Mouse (Mus musculus): ENCODE measurements around the gene Rdh5.

Gene Rdh5

DNA sequence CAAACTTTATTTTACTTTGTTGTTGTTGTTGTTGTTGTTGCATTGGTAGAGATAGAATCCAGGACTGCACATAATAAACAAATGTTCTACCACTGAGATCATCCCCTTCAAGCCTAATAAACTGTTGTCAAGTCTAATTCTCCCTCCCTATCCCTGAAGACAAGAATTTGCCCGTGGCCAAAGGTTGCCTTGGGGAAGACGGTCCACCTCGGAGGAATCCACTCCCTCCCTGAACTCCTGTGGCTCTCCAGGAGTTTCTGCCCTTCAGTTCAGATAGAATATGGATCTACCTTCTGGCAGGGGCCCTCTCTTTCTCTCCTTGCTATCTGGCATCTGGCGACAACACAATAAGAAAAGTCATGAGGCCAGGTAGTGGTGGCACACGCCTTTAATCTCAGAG, 17.9 kb downstream of the Rdh5 start:
- no peak for DNase-seq

DNA sequence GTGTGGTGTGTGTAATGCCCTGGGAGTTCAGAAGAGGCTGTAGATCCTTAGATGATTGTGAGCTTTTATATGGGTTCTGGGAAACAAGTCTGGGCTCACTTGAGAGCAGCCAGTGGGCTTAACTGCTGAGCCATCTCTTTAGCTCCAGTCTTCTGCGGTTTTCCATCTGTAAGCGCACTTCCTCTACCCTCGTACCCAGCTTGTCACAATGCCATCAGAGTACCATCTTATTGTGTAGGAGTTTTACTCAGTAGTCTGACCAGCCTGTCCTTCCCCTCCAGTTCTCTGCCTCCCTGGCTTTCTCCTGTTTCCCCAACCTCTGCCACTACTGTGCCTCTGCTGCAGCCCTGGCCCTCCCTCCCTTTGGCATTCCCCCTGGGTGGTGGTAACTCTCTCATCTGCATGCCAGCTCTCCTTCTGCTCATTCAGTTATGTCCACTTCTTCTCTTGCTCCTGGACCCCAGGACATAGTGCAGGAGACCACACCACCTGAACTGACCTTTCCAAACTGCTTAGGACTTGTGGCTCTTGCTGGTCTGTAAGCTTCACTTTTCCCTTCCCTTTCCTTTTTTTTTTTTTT, 20.2 kb downstream of the Rdh5 start:
- no peak for DNase-seq

DNA sequence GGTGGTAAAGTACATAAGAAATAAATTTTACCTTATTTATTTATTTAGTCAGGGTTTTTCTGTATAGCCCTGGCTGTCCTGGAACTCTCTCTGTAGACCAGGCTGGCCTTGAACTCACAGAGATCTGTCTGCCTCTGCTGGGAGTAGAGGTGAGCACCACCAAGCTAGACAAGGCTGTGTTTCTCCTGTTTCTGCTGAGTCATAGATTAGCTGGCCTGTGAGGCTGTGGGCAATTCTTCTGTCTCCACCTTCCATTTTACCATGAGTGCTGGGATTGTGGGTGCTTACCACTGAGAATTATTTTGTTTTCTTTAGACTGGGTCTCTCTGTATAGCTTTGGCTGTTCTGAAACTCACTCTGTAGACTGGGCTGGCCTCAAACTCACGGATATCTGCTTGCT, 21.3 kb downstream of the Rdh5 start:
- no peak for DNase-seq

- DNase-seq, result no peak
Measured at GRCm38 (mm10) chr10:128900698-128901097, 22.0 kb downstream of the Rdh5 start, which contains the start of gene Cd63. Cd63 (plus strand) TSS chr10:128900989.

DNA sequence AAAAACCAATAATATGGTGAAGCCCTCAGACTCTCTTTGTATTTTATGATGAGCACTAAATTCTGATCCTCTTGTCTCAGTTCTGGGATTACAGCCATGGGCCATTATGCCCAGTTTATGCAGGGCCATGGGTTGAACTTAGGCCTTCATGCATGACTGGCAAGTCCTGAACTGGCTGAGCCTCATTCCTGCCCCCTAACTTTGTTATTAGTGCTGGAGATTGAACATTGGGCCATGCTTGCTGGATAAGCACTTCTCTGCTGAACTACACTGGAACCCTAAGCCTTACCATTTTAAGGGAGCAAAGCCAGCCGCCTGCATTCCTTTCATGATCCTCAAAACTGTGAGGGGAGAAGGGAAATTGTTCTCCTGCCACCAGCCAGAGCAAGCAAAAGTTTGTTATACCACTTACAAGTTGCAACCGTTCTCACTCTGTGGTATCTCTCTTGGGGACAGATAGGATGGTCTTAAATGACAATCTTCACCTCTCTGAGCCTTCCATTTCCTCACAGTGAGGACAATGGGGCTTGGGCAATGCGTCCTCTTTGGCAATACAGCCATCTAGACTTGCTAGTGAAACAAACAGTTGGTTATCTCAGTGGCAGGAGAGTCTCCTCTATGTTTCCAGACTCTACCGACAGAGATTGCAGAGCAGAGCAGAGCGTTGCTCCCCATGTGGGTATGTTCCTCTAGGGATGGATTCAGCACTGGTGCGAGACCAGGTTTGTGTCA, 22.8 kb downstream of the Rdh5 start:
- no peak for DNase-seq

DNA sequence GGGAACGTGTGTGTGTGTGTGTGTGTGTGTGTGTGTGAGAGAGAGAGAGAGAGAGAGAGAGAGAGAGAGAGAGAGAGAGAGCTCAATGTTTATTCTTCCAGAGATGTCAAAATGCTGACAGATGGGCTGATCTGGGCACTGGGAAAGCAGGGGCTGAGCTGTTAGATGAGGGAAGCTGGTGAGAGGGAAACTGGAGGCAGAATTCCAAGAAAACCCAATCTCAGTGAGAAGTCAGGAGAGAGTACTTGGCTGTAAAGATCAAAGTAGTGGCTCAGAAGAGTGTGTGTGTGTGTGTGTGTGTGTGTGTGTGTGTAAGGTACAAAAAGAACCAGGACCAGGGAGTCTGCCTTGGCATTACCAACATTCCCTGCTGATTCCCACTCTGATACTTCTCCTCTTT, 25.2 kb downstream of the Rdh5 start:
- no peak for DNase-seq

DNA sequence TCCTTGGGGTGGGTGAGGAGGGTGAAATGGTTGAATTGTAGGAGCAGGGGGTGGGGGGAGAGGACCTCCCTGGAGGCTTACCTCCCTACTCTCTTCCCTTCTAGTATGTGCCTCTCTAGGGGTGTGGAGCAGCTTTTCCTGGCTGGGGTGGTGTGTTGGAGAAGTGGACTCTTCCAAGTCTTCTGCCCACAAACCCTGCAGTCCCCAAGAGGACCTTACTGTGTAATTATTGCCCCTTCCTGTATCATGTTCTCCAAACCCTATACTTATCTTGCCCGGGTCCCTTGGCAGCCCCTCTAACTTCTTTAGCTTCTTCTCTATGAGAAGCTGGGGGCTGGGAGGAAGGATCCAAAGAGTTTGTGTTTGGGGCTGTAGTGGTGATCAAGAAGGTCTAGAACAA, 25.9 kb downstream of the Rdh5 start:
- DNase-seq, result no peak

GRCm38 (mm10) chr10:128895952-128896693, 26.6 kb downstream of the Rdh5 start:
- DNase-seq, result peak in 1 of 2 experiments; percentile 47

DNA sequence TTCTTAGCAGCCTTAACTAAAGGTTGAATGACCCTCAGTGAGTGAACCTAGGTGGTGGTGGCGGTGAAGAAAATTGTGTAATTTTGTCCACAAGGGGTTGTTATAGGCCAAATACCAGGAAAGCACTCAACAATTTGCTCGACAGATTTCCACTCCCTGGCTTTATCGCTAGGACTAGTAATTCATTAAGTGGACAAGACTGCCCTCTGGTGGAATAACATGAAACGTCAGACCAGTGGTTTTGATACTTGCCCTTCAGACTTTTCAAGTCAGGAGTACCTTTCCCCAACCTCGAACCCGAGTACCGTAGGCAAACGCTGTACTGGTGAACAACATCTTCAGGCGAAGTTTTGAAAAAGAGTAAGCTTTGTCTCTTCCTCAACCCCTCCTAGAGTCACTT, 27.3 kb downstream of the Rdh5 start:
- peak; percentile 50 to 82 for DNase-seq

DNA sequence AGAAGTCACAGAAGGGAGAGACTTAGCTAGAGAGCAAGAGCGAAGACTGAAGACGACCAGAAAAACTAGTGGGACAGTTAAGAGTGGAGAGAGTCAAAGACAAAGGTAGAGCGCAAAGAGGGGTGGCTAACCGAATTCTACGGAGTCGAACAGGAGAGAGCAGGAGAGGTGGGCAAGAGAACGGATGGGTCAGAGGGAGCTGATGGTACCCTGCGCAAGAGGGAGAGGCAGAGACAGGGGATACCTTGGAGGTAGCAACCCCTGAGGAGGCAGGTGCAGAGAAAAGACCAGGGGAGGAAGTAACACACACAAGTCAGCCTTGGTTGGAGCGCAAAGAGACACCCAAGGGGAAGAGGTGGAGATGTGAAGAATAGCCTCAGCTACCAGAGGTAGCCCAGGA, 30.4 kb downstream of the Rdh5 start:
- DNase-seq, result no peak

GRCm38 (mm10) chr10:128891296-128892094, 31.2 kb downstream of the Rdh5 start, which contains the start of gene Gdf11:
Gdf11 (minus strand) TSS chr10:128891718.
- DNase-seq, result peak; percentile 29 to 39

DNA sequence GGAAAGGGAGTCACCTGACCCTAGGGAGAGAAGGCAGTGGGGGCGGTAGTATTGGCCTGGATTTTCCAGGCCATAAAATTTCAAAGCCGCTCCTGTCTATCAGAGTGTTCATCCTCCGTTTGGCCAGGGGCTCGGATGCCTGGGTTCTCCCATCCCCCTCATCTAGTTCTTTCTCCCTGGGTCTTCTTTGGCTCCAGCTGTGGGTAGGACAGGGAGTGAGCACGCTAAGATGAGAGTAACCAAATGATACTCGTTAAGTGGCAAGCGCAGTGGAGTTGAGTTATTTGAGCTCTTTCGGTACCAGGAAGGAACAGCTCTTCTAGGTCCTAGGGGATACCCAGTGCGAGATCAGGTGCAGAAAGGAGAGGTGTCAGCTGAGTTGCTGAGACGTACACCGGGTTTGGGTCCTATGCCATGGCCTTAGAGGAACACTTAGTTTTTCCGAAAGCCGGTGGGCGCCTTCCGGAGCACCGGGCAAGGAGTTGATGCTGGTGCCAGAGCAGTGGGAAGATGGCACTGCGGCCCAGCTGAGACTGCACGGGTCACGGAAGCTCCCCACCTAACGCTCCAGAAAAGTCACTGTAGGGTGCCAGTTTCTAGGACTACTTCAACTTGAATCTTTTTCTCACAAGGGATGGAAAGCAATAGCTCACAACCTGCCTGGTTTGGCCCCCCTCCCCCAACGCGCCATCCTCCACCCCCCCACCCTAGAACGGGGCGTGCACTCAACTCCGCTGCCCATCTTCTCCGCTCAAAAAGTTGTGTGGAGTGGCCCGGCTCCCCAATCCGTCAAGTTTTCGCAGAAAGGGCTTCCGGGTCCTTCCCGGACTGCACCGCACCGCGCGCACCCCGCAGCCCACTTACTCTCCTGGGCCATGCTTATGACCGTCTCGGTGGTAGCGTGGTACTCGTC, 32.0 kb downstream of the Rdh5 start:
- DNase-seq, result no peak

- DNase-seq, result no peak
Measured at GRCm38 (mm10) chr10:128889846-128890245, 32.8 kb downstream of the Rdh5 start.

DNA sequence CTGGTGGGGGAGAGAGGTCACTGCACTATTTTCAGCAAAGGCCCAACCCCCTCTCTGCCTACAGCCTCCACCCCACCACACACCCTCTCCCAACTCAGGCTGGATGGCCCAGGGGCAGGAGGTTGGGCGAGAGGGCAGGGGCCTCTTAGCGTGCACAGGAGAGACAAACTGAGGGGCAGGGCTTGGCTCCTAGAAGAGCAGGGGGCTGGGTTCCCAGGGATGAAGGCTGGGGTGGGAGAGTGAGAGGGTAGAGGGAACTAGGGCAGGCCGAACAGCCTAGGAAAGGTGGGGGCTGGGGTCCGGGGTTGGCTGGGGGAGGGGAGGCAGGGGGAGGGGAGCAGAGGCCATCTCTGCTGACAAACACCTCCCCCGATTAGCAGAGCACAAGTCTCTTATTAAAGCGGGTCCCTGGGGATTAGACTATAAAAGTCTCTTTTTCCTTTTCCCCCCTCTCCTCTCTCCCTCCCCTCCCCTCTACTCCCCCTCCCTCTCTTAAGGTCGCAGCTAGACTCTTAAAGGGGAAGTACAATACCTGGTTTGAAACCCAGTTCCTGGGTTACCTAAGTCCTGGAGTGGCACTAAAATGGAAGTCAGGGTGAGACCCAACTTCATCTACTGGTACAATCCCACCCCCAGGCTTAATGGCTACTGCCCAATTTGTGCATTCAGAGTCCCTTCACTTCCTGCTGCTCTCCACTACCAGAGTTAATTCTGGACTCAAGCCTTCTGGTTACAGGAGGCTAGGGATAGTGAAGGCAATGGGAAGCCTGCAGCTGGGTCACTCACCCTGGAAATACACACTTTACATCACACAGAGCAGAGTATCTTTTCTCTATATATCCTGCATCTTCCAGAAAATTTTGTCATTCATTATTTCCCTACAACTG, 33.5 kb downstream of the Rdh5 start:
- no peak for DNase-seq

GRCm38 (mm10) chr10:128882067-128882466, 40.6 kb downstream of the Rdh5 start:
- DNase-seq, result no peak

GRCm38 (mm10) chr10:128878811-128879210, 43.9 kb downstream of the Rdh5 start:
- DNase-seq, result no peak

- no peak for DNase-seq
Measured at GRCm38 (mm10) chr10:128878291-128878690, 44.4 kb downstream of the Rdh5 start.

- no peak for DNase-seq
Measured at GRCm38 (mm10) chr10:128870341-128870740, 52.3 kb downstream of the Rdh5 start.

GRCm38 (mm10) chr10:128866518-128866917, 56.2 kb downstream of the Rdh5 start:
- DNase-seq, result no peak

GRCm38 (mm10) chr10:128866042-128866441, 56.6 kb downstream of the Rdh5 start:
- no peak for DNase-seq
